Mouse (Mus musculus): ENCODE measurements at regions not wholly inside any gene's neighbourhood (a gene's known extent, or its start where the extent isn't known, plus 50 kb on each side); places are given as distances from the start of the nearest gene placed in this dataset.
"Not testable (repeated sequence)": the region's sequence is repeated elsewhere in the genome, so short reads cannot be mapped to it uniquely, and the experiment has no call there.

DNA sequence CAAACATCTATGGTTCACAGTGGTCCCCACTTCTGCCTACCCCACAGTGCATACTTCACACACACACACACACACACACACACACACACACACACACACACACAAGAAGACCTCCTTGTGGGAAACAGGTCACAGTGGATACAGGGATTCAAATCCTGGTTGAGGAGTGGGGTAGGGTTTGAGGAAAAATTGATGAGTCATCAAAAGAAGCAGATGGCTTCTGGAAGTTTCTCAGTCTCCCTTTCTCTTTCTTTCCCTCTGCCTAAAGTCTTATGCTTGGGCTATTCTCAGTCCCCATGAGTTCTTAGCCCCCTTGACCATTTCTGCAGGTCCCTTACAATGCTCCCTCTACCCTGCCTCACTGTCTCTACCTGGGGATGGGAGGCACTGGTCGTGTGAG, 56.4 kb downstream of the Rassf10 start:
- no peak for DNase-seq

GRCm38 (mm10) chr7:113017092-113017755, 63.5 kb downstream of the Rassf10 start:
- DNase-seq: no peak

DNA sequence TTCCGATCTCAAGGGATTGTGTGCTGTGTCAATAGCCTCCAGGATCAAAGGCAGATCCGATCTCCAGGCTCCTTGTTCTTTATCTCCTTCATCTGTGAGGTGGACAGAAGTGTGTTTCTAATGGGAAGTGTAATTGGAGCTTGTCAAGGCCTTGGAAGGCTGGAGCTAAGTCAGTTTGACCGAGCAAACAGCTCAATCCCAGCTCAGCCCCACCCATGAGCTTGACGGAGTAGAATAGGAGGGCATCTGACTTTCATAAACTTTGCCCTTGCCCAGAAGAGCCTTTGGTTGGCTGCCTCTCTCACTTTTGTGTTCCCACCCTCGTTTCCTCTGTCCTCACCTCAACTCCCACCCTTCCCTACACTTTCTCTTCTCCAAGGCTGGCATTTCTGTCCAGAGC, 67.7 kb downstream of the Rassf10 start:
- DNase-seq: no peak

DNA sequence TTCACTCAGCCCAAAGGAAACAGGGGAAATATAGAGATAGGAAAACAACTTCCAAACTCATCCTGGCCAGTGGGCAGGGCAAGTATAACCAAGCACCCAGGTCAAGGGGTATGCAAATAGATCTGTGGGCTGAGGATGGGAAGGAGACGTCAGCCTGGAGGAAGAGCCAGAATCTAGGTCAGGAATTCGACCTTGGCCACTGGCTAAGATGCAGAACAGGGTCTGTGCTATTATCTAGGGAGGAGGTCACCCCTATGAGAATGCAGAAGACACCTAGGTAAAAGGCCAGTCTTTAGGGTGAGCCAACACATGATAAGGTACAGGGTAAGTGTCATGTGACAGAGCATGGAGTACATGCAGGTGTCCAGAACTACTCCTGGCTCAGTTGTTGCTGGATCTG, 68.8 kb downstream of the Rassf10 start:
- DNase-seq: no peak

DNA sequence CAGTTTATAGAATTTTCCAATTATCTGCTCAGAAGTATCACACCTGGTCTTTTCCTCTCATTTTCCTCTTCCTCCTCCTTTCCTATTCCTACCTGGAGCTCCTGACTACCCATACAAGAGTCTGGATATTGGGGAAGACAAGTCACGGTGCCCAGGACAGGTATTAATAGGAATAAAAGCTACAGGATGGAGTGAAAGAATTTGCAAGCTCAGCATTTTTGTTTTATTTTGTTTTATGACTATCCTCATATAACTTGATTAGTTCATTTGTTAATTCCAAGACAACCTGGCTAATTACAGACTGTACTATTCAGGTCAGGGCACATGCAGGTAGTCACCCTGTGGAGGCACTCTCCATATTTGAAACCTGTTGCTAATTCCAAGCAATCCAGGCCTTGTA, 72.0 kb downstream of the Rassf10 start:
- no peak for DNase-seq

- DNase-seq: no peak
Observed at GRCm38 (mm10) chr7:113026290-113027075, 72.7 kb downstream of the Rassf10 start.

GRCm38 (mm10) chr7:113027125-113027801, 73.5 kb downstream of the Rassf10 start:
- no peak for DNase-seq

DNA sequence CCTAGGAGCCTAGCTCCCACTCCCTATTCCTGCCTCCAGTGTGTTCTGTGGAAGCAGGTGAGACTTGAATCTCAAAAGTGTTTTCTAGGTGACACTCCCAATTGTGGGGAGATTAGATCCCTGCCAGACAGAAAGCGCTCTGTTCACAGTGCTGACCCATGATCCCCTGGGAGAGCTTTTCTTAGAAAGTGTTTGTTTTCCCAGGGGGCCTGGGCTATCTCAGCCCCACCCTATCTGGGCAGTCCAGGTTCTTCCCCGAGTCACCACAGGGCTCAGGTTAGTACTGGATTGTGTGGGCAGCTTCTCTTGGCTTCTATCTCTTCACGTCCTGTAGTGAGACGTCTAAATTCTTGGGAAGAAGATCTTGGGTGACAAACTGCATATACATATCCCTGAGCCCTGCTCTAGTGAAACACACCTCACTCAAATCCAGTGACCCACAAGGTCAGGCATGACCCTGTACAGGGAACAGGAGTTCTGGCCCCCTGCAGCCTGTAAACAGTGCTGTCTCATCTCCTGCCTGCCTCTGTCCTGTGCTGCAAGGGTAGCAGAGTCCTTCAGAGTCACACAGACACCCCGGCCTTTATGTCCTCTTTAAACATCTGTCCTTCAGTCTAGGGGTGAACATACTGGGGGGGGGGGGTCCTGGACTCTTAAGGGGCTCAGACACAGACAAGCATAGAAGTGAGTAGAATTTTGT, 76.4 kb downstream of the Rassf10 start:
- DNase-seq: no peak

DNA sequence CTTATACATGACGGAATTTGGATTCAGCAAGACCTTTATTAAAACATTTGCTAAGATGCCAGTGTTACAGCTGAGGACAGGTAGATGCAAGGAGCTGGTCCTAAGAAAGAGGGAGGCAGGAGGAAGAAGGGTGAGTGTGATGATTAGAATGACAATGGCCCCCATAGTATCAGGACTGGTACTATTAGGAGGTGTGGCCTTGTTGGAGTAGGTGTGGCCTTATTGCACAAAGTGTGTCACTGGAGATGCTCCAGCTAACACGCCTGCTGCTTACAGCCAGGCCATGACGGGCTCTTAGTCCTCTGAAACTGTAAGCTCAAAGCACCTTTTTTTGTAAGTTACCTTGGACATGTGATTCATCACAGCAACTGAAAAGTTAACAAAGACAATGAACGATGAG, 82.0 kb downstream of the Rassf10 start:
- DNase-seq: no peak

DNA sequence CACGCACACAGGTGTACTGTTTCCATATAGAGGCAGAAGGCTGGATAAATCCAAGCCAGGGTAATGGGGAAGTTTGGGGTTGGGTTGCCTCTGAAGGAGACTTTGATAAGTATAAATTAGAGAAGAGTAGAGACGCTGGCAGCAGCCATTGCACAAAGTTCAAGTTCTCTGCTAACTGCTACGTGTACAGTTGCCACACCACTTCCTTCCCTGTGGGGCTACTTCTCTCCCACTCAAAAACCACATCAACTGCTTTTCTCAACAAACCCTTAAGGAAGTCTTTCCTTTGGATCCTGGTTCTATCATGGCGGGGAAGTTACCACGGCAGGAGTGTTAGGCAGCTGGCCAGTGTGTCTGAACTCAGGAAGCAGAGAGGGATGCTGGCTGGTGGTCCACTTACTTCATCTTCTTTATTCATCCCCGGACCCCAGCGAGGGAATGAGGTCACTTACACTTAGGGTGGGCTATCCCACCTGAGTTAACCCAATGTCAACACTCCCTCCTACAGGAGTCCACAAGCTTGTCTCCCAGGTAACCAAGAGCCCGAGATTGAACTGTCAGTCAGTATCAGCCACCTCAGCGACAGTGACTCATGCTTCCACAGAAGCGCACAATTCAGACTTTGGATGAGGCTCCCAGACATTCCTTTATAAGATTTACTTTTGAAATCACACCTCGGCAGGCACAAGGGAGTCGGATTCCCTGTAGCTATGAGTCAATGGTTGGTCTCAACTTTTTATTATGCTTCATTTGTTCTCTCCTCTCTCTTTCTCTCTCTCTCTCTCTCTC, 84.3 kb downstream of the Rassf10 start:
- DNase-seq: no peak

- DNase-seq: no peak
Observed at GRCm38 (mm10) chr7:113038906-113039671, 85.3 kb downstream of the Rassf10 start.

GRCm38 (mm10) chr7:113045613-113046159, 91.9 kb downstream of the Rassf10 start:
- not testable (repeated sequence) for DNase-seq

GRCm38 (mm10) chr7:113046406-113046805, 92.6 kb downstream of the Rassf10 start:
- DNase-seq: no peak

- no peak for DNase-seq
Observed at GRCm38 (mm10) chr7:113047583-113047982, 93.8 kb downstream of the Rassf10 start.

GRCm38 (mm10) chr7:113048097-113048795, 94.5 kb downstream of the Rassf10 start:
- DNase-seq: peak; percentile 15 to 21

DNA sequence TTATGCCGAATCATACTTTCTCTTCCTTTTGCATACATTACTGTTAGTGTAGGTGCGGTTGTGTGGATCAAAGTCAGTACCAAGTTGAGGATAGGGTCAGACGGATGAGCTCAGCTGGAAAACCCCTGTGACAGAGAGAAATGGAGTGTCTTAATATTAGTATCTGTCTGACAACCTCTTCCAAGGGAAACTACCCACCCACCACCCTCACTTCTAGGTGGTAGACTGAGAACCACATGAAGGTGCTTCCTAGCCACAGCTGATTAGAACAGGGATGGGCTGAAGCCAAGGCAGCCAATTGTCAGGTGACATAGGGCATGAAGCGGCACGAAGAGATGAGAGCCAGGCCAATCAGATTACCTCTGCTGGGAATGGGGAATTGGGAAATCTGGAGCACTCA, 95.7 kb downstream of the Rassf10 start:
- no peak for DNase-seq

- DNase-seq: no peak
Observed at GRCm38 (mm10) chr7:113052952-113053351, 99.2 kb downstream of the Rassf10 start.

DNA sequence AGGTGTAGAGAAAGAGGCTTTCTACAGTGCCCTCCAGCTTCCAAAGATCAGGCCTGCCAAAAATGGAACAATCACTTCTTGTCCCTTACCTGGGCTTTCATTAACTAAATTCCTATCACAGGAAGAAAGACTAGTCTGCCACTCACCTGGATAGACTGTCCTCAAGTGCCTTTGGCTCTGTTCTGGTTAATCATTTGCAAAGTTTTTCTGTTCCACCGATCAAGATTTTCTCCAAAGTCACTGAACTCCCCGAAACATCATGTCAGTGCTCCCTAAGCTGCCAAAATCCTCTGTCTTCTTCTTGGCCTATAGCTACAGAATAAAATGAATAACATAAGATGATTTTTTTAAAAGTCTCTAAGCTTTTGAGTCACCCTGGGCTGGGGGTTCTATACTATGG, 102.7 kb downstream of the Rassf10 start:
- DNase-seq: no peak

DNA sequence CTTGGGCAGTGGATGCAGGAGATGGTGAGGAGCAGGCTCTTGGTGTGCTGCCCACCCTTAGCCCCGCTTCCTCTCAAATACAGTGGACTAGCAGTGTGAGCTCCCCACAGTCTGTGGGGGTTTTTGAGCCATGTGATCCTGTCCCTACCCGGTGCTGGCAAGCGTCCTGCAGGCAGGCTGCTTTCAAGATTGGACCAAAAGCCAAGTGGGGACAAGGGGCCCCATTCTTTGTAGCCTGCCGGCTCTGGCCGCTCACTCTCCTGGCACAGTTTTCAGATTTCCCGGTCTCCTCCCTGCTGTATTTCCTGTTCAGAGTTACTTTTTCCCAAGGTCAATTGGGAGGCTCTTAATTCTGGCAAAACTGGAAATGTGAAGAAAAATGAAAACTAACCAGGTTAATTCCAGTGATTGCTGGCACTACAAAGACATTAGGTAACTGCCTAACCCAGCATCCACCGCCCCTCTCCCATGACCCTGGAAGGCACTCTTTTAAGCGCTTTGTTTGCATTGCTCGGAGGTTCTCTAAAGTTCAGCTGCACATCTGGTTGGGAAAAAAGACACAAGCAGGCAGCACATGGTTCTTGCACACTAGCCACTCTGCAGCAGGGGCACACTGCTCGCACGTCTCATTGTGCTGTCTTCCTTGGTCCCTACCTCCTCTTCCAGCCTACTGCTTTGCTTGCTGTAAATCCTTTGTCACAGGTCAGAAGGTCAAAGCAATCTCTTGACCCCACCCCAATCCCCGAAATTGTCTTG, 105.6 kb downstream of the Rassf10 start:
- DNase-seq: peak; percentile 47 to 59

DNA sequence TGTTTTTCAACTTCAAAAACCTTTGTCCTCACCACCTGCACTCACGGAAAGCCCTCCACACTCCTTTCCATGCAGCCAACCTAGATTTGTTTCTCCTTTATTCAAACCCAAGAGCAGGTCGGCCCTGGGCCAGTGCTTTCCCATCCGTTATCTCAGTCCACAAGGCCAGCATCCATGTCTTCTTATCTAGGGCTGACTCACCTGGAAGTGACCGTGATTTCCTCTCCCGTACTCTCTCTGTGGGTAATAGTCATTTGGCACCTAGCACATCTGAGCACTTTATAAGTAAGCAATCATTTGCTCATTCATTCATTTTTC, 106.2 kb downstream of the Rassf10 start:
- DNase-seq: no peak
